Mouse (Mus musculus) CH12.LX (cell line): ENCODE data around the gene Nkx3-2. TPM values are rescaled to one million over a fixed set of nuclear protein-coding genes. Genes with fewer than 3 reads are reported as not detected.

Source experiments
- DNase-seq: peaks from one replicate; pipeline ENCODE4 v3.0.0-alpha.2; 2013; ENCODE audit errors: extremely low read depth
- H3K27ac ChIP-seq: 2 replicates; pipeline ENCODE4 v1.5.1; 2012; ENCODE audit warnings: low read depth, mild to moderate bottlenecking, control low read depth, moderate library complexity; ENCODE audit not compliant: insufficient read depth
- H3K27me3 ChIP-seq: replicated peaks from 2 replicates; pipeline ENCODE3; 2012; ENCODE audit warnings: inconsistent platforms
- H3K36me3 ChIP-seq, 2 experiments: replicated peaks in 1 of 2; 2 replicates each; pipeline versions ENCODE3 to v1.6.1; 2012; ENCODE audit warnings: inconsistent platforms in 1 of 2, low read length in 1 of 2, mild to moderate bottlenecking in 1 of 2, mixed read lengths in 1 of 2, moderate library complexity in 1 of 2; ENCODE audit not compliant: control insufficient read depth in 1 of 2, insufficient read depth in 1 of 2
- H3K4me1 ChIP-seq, 2 experiments: 2 replicates each; pipeline ENCODE4 v1.6.1; 2012; ENCODE audit warnings: inconsistent platforms in 1 of 2, moderate library complexity in 1 of 2; ENCODE audit not compliant: insufficient read depth in 2 of 2, control insufficient read depth in 1 of 2
- H3K4me2 ChIP-seq: 2 replicates; pipeline ENCODE4 v1.6.1; 2012; ENCODE audit warnings: low read depth, mild to moderate bottlenecking, control low read depth; ENCODE audit not compliant: poor library complexity, insufficient read depth, severe bottlenecking
- H3K4me3 ChIP-seq, 3 experiments: fragments of 150-350 bp in 1 of 3; sonication (generic) in 1 of 3; replicated peaks in 1 of 3; 2 replicates each; pipeline versions ENCODE3 to v1.5.1; 2011 to 2012; ENCODE audit warnings: low read depth in 2 of 3, low read length in 2 of 3, mild to moderate bottlenecking in 2 of 3, moderate library complexity in 2 of 3, control low read depth in 1 of 3, improper control_type of control experiment in 1 of 3, inconsistent platforms in 1 of 3, mixed read lengths in 1 of 3; ENCODE audit not compliant: poor library complexity in 1 of 3
- H3K79me2 ChIP-seq: replicated peaks from 2 replicates; pipeline ENCODE4 v1.6.1; 2012; ENCODE audit warnings: mild to moderate bottlenecking, moderate library complexity; ENCODE audit not compliant: control insufficient read depth, poor library complexity, insufficient read depth, severe bottlenecking; ENCODE audit errors: extremely low read depth
- H3K9ac ChIP-seq: 2 replicates; pipeline ENCODE4 v1.6.1; 2012; ENCODE audit warnings: low read depth, mild to moderate bottlenecking, control low read depth, moderate library complexity; ENCODE audit not compliant: insufficient read depth
- H3K9me3 ChIP-seq: replicated peaks from 2 replicates; pipeline ENCODE3; 2012; ENCODE audit warnings: low read length, inconsistent platforms, mixed read lengths
- BHLHE40 ChIP-seq: IDR thresholded peaks from 2 replicates; pipeline ENCODE4 v1.6.1; 2011; ENCODE audit warnings: mild to moderate bottlenecking, low read depth, low read length, improper control_type of control experiment
- CHD1 ChIP-seq: IDR thresholded peaks from 2 replicates; pipeline ENCODE4 v1.6.1; 2012; ENCODE audit warnings: low read depth, low read length, improper control_type of control experiment, inconsistent platforms
- CHD2 ChIP-seq: IDR thresholded peaks from 2 replicates; pipeline ENCODE4 v1.6.1; 2011; ENCODE audit warnings: low read length, improper control_type of control experiment
- CTCF ChIP-seq, 2 experiments: IDR thresholded peaks in 1 of 2; conservative IDR thresholded peaks in 1 of 2; 2 replicates each; pipeline ENCODE4 v1.5.1; 2011 to 2012; ENCODE audit warnings: low read depth in 2 of 2, low read length in 2 of 2, improper control_type of control experiment in 1 of 2, inconsistent platforms in 1 of 2, mild to moderate bottlenecking in 1 of 2, moderate library complexity in 1 of 2
- E2F4 ChIP-seq: IDR thresholded peaks from 2 replicates; pipeline ENCODE4 v1.6.1; 2011; ENCODE audit warnings: low read depth, low read length, improper control_type of control experiment; ENCODE audit not compliant: insufficient replicate concordance
- ELF1 ChIP-seq: IDR thresholded peaks from 2 replicates; pipeline ENCODE4 v1.6.1; 2014; ENCODE audit warnings: low read depth, mild to moderate bottlenecking, inconsistent platforms, low read length, improper control_type of control experiment
- EP300 ChIP-seq: IDR thresholded peaks from 2 replicates; pipeline ENCODE4 v1.6.1; 2011; ENCODE audit warnings: low read length, improper control_type of control experiment
- ETS1 ChIP-seq: conservative IDR thresholded peaks from 2 replicates; pipeline ENCODE4 v1.6.1; 2012; ENCODE audit warnings: low read depth, mild to moderate bottlenecking, inconsistent platforms, low read length, improper control_type of control experiment, moderate library complexity
- GABPA ChIP-seq: IDR thresholded peaks from 2 replicates; pipeline ENCODE4 v1.6.1; 2012; ENCODE audit warnings: low read depth, low read length, improper control_type of control experiment, inconsistent platforms; ENCODE audit not compliant: insufficient replicate concordance
- HCFC1 ChIP-seq: IDR thresholded peaks from 2 replicates; pipeline ENCODE4 v1.6.1; 2012; ENCODE audit warnings: low read depth, mild to moderate bottlenecking, inconsistent platforms, low read length, improper control_type of control experiment
- IRF4 ChIP-seq: IDR thresholded peaks from 2 replicates; pipeline ENCODE4 v1.6.1; 2014; ENCODE audit warnings: low read depth, mild to moderate bottlenecking, inconsistent platforms, low read length, improper control_type of control experiment
- JUN ChIP-seq: IDR thresholded peaks from 2 replicates; pipeline ENCODE4 v1.6.1; 2011; ENCODE audit warnings: low read depth, mild to moderate bottlenecking, low read length, improper control_type of control experiment, moderate library complexity; ENCODE audit not compliant: insufficient read depth
- JUND ChIP-seq: conservative IDR thresholded peaks from 2 replicates; pipeline ENCODE4 v1.6.1; 2011; ENCODE audit warnings: low read depth, low read length, improper control_type of control experiment
- KAT2A ChIP-seq: IDR thresholded peaks from 2 replicates; pipeline ENCODE4 v1.6.1; 2012; ENCODE audit warnings: low read length, improper control_type of control experiment, inconsistent platforms; ENCODE audit not compliant: insufficient replicate concordance
- MAFK ChIP-seq: IDR thresholded peaks from 2 replicates; pipeline ENCODE4 v1.6.1; 2011; ENCODE audit warnings: low read length, improper control_type of control experiment; ENCODE audit not compliant: insufficient replicate concordance
- MAX ChIP-seq: IDR thresholded peaks from 2 replicates; pipeline ENCODE4 v1.6.1; 2011; ENCODE audit warnings: low read length, improper control_type of control experiment
- MAZ ChIP-seq: IDR thresholded peaks from 2 replicates; pipeline ENCODE4 v1.6.1; 2012; ENCODE audit warnings: low read depth, mild to moderate bottlenecking, inconsistent platforms, low read length, improper control_type of control experiment, moderate library complexity
- MEF2A ChIP-seq: IDR thresholded peaks from 2 replicates; pipeline ENCODE4 v1.6.1; 2014; ENCODE audit warnings: low read depth, mild to moderate bottlenecking, inconsistent platforms, low read length, improper control_type of control experiment, borderline replicate concordance
- MXI1 ChIP-seq: IDR thresholded peaks from 2 replicates; pipeline ENCODE4 v1.6.1; 2011; ENCODE audit warnings: mild to moderate bottlenecking, low read depth, low read length, improper control_type of control experiment
- MYC ChIP-seq: IDR thresholded peaks from 2 replicates; pipeline ENCODE4 v1.6.1; 2011; ENCODE audit warnings: low read depth, mild to moderate bottlenecking, improper control_type of control experiment, low read length
- NELFE ChIP-seq: IDR thresholded peaks from 2 replicates; pipeline ENCODE4 v1.6.1; 2011; ENCODE audit warnings: low read depth, low read length, improper control_type of control experiment
- NRF1 ChIP-seq: IDR thresholded peaks from 2 replicates; pipeline ENCODE4 v1.6.1; 2014; ENCODE audit warnings: low read depth, mild to moderate bottlenecking, inconsistent platforms, low read length, improper control_type of control experiment, moderate library complexity
- PAX5 ChIP-seq: IDR thresholded peaks from 2 replicates; pipeline ENCODE4 v1.6.1; 2012; ENCODE audit warnings: low read length, inconsistent platforms, mixed read lengths
- POLR2A ChIP-seq: IDR thresholded peaks from 2 replicates; pipeline ENCODE4 v1.6.1; 2011; ENCODE audit warnings: low read depth, mild to moderate bottlenecking, improper control_type of control experiment, low read length
- POLR2AphosphoS2 ChIP-seq: IDR thresholded peaks from 2 replicates; pipeline ENCODE4 v1.6.1; 2011; ENCODE audit warnings: low read depth, low read length, improper control_type of control experiment
- RAD21 ChIP-seq: IDR thresholded peaks from 2 replicates; pipeline ENCODE4 v1.6.1; 2011; ENCODE audit warnings: low read depth, mild to moderate bottlenecking, low read length, improper control_type of control experiment, moderate library complexity
- RCOR1 ChIP-seq: conservative IDR thresholded peaks from 2 replicates; pipeline ENCODE4 v1.6.1; 2012; ENCODE audit warnings: low read depth, mild to moderate bottlenecking, inconsistent platforms, low read length, improper control_type of control experiment
- SIN3A ChIP-seq: IDR thresholded peaks from 2 replicates; pipeline ENCODE4 v1.6.1; 2012; ENCODE audit warnings: low read length, improper control_type of control experiment, inconsistent platforms
- SMC3 ChIP-seq: IDR thresholded peaks from 2 replicates; pipeline ENCODE4 v1.6.1; 2011; ENCODE audit warnings: low read depth, low read length, improper control_type of control experiment
- TBP ChIP-seq: conservative IDR thresholded peaks from 2 replicates; pipeline ENCODE4 v1.6.1; 2011; ENCODE audit warnings: low read depth, low read length, improper control_type of control experiment
- TCF12 ChIP-seq: IDR thresholded peaks from 2 replicates; pipeline ENCODE4 v1.6.1; 2014; ENCODE audit warnings: low read depth, mild to moderate bottlenecking, inconsistent platforms, low read length, improper control_type of control experiment
- UBTF ChIP-seq: IDR thresholded peaks from 2 replicates; pipeline ENCODE4 v1.6.1; 2012; ENCODE audit warnings: low read depth, mild to moderate bottlenecking, inconsistent platforms, low read length, improper control_type of control experiment, moderate library complexity
- USF1 ChIP-seq: IDR thresholded peaks from 2 replicates; pipeline ENCODE4 v1.6.1; 2014; ENCODE audit warnings: low read depth, mild to moderate bottlenecking, inconsistent platforms, low read length, improper control_type of control experiment
- USF2 ChIP-seq: conservative IDR thresholded peaks from 2 replicates; pipeline ENCODE4 v1.6.1; 2011; ENCODE audit warnings: low read depth, low read length, improper control_type of control experiment
- ZC3H11A ChIP-seq: IDR thresholded peaks from 2 replicates; pipeline ENCODE4 v1.6.1; 2012; ENCODE audit warnings: low read depth, mild to moderate bottlenecking, inconsistent platforms, low read length, improper control_type of control experiment
- ZKSCAN1 ChIP-seq: IDR thresholded peaks from 2 replicates; pipeline ENCODE4 v1.6.1; 2012; ENCODE audit warnings: low read depth, inconsistent platforms, low read length, improper control_type of control experiment, borderline replicate concordance
- ZMIZ1 ChIP-seq: IDR thresholded peaks from 2 replicates; pipeline ENCODE4 v1.6.1; 2012; ENCODE audit warnings: low read depth, mild to moderate bottlenecking, inconsistent platforms, low read length, improper control_type of control experiment
- ZNF384 ChIP-seq: IDR thresholded peaks from 2 replicates; pipeline ENCODE4 v1.6.1; 2012; ENCODE audit warnings: low read depth, low read length, improper control_type of control experiment, inconsistent platforms
- dilution Hi-C: fragments of 300-500 bp; cut with MboI; formaldehyde crosslinking; loops from 2 replicates; pipeline ENCODE4 v1.14.3; 2020; ENCODE audit warnings: low sequenced_read_pairs; ENCODE audit not compliant: extremely low pct_unique_long_range_greater_than_20kb, extremely low pct_ligation_motif_present
- in situ Hi-C: fragments of 300-500 bp; cut with MboI; formaldehyde crosslinking; loops from 3 replicates; pipeline ENCODE4 v1.14.3; 2019; ENCODE audit warnings: low sequenced_read_pairs, low pct_ligation_motif_present, low pct_unique_long_range_greater_than_20kb, mixed read lengths
- polyA plus RNA-seq: library from polyadenylated mRNA; unstranded; fragments of >175 nt; gene quantifications from 2 replicates; pipeline ENCODE4 v1.2.1, GENCODE M21; 2012; ENCODE audit warnings: low read depth; ENCODE audit not compliant: insufficient read length
- total RNA-seq, 2 experiments: library from RNA; depleted of rRNA; stranded (reverse); fragments of 300-350 nt in 1 of 2; fragments of >200 nt in 1 of 2; gene quantifications; 2 replicates each; pipeline ENCODE4 v1.2.3; 2012 to 2014

Gene Nkx3-2
- total and polyA plus RNA-seq, 3 experiments: not detected

- Histone ChIP-seq H3K27me3 (no peaks in the 10 kb centered on the region), H3K79me2 (no peaks in the 10 kb centered on the region), H3K4me2 (peak overlapping the region; percentile 74), H3K36me3 (no peaks in the 10 kb centered on the region), H3K27ac (no peak overlapping the region), H3K9ac (peak overlapping the region; percentile 36; the same call in 1 of the 2 replicates), H3K4me3 (peak overlapping the region in 2 of 3 experiments; percentile 44 to 51), H3K9me3 (peaks cover 18% of the 10 kb centered on the region), H3K4me1 (peaks cover 0 to 6% of the 10 kb centered on the region in 2 experiments; a peak in 2 of 4 replicates)
- in situ Hi-C loops (loop anchor here (25.0 kb wide), 1 partner anchor 631 kb away; no protein-coding TSS in a partner anchor), dilution Hi-C loops (no loop called here)
- peak; percentile 89 for DNase-seq
- TF ChIP-seq IRF4 (peak; percentile 79), MAFK (peak; percentile 29; the same call in 1 of the 2 replicates), SIN3A (peak; percentile 69; the same call in 1 of the 2 replicates), HCFC1 (no peak; the same call in 1 of the 2 replicates), CHD1 (peak; percentile 66; the same call in 1 of the 2 replicates), POLR2A (no peak), ZNF384 (peak; percentile 80), PAX5 (no peak), MEF2A (peak; percentile 64; the same call in 1 of the 2 replicates), JUN (0 out of 2 replicates have a peak, but pooled peaks have one; percentile 29), ELF1 (peak; percentile 52; the same call in 1 of the 2 replicates), SMC3 (peak; percentile 90), MXI1 (0 out of 2 replicates have a peak, but pooled peaks have one; percentile 41), RCOR1 (peak; percentile 66; the same call in 1 of the 2 replicates), MAZ (no peak), NRF1 (peak; percentile 44), POLR2AphosphoS2 (no peak), ZKSCAN1 (no peak), ETS1 (peak; percentile 31; the same call in 1 of the 2 replicates), CHD2 (no peak), NELFE (peak; percentile 62; the same call in 1 of the 2 replicates), ZC3H11A (peak; percentile 71), ZMIZ1 (no peak), RAD21 (no peak; the same call in none of the 2 replicates), GABPA (no peak), MAX (peak; percentile 62; the same call in 1 of the 2 replicates), MYC (peak; percentile 77; the same call in 1 of the 2 replicates), JUND (peak; percentile 56), UBTF (no peak), EP300 (peak; percentile 39), E2F4 (0 out of 2 replicates have a peak, but pooled peaks have one; percentile 58), BHLHE40 (peak; percentile 71), TCF12 (peak; percentile 57; the same call in 1 of the 2 replicates), USF1 (no peak), TBP (no peak), CTCF (conservative IDR thresholded peaks at IDR 0.05 in 1 of 2, IDR thresholded peaks at IDR 0.05 in 1 of 2; ENCODE audit: low read depth in 2 of 2, low read length in 2 of 2) (peak; percentile 82 to 95), USF2 (no peak), KAT2A (no peak)
Measured at GRCm38 (mm10) chr5:41768382-41769040, 4.2 kb upstream of the Nkx3-2 start.
